Mouse (Mus musculus) MEL (cell line): Measurements from ENCODE around the gene Elof1. TPM values are rescaled to one million over a fixed set of nuclear protein-coding genes. Genes with fewer than 3 reads are reported as not detected.

Source experiments
- DNase-seq: peaks from one replicate; pipeline ENCODE4 v3.0.0; 2011; ENCODE audit warnings: low read depth, low spot score
- H3K27ac ChIP-seq: 2 replicates; pipeline ENCODE4 v1.5.1; 2012; ENCODE audit warnings: low read depth, mild to moderate bottlenecking, control low read depth, low read length, moderate library complexity; ENCODE audit not compliant: control insufficient read depth
- H3K27me3 ChIP-seq, 2 experiments: fragments of 150-350 bp in 1 of 2; sonication (generic) in 1 of 2; 2 replicates each; pipeline ENCODE4 v1.6.1; 2012; ENCODE audit warnings: low read length in 2 of 2, mild to moderate bottlenecking in 2 of 2, improper control_type of control experiment in 1 of 2, moderate library complexity in 1 of 2; ENCODE audit not compliant: insufficient read depth in 2 of 2, control insufficient read depth in 1 of 2
- H3K36me3 ChIP-seq, 2 experiments: 2 replicates each; pipeline ENCODE4 v1.6.1; 2012 to 2014; ENCODE audit warnings: low read length in 2 of 2, improper control_type of control experiment in 1 of 2, inconsistent platforms in 1 of 2, mild to moderate bottlenecking in 1 of 2; ENCODE audit not compliant: insufficient read depth in 2 of 2, control insufficient read depth in 1 of 2
- H3K4me1 ChIP-seq, 2 experiments: fragments of 150-350 bp in 1 of 2; sonication (generic) in 1 of 2; 2 replicates each; pipeline ENCODE4 v1.6.1; 2012; ENCODE audit warnings: low read length in 2 of 2, improper control_type of control experiment in 1 of 2, mild to moderate bottlenecking in 1 of 2; ENCODE audit not compliant: insufficient read depth in 2 of 2, control insufficient read depth in 1 of 2
- H3K4me3 ChIP-seq, 2 experiments: fragments of 150-350 bp in 1 of 2; sonication (generic) in 1 of 2; 2 replicates each; pipeline ENCODE4 v1.5.1; 2012; ENCODE audit warnings: low read depth in 2 of 2, low read length in 2 of 2, mild to moderate bottlenecking in 2 of 2, moderate library complexity in 2 of 2, control low read depth in 1 of 2, improper control_type of control experiment in 1 of 2; ENCODE audit not compliant: control insufficient read depth in 1 of 2, insufficient read depth in 1 of 2
- H3K79me2 ChIP-seq: 2 replicates; pipeline ENCODE4 v1.6.1; 2012; ENCODE audit warnings: mild to moderate bottlenecking, low read length, moderate library complexity; ENCODE audit not compliant: control insufficient read depth, poor library complexity, insufficient read depth
- H3K9ac ChIP-seq: 2 replicates; pipeline ENCODE4 v1.6.1; 2012; ENCODE audit warnings: low read depth, mild to moderate bottlenecking, control low read depth, low read length, moderate library complexity; ENCODE audit not compliant: control insufficient read depth, poor library complexity, severe bottlenecking
- H3K9me3 ChIP-seq: fragments of 150-350 bp; sonication (generic); replicated peaks from 2 replicates; pipeline ENCODE4 v1.6.1; 2012; ENCODE audit warnings: mild to moderate bottlenecking, low read length, improper control_type of control experiment, moderate library complexity; ENCODE audit not compliant: insufficient read depth
- BHLHE40 ChIP-seq: IDR thresholded peaks from 2 replicates; pipeline ENCODE4 v1.6.1; 2012; ENCODE audit warnings: low read depth, mild to moderate bottlenecking, inconsistent platforms, low read length, improper control_type of control experiment, borderline replicate concordance
- CHD1 ChIP-seq: IDR thresholded peaks from 2 replicates; pipeline ENCODE4 v1.6.1; 2012; ENCODE audit warnings: low read depth, mild to moderate bottlenecking, inconsistent platforms, low read length, improper control_type of control experiment
- CHD2 ChIP-seq: IDR thresholded peaks from 2 replicates; pipeline ENCODE4 v1.6.1; 2011; ENCODE audit warnings: low read length, improper control_type of control experiment
- E2F4 ChIP-seq: IDR thresholded peaks from 2 replicates; pipeline ENCODE4 v1.6.1; 2011; ENCODE audit warnings: low read depth, low read length, improper control_type of control experiment, borderline replicate concordance
- ELF1 ChIP-seq: IDR thresholded peaks from 2 replicates; pipeline ENCODE4 v1.6.1; 2014; ENCODE audit warnings: low read depth, mild to moderate bottlenecking, inconsistent platforms, low read length, improper control_type of control experiment, moderate library complexity
- EP300 ChIP-seq, 2 experiments: IDR thresholded peaks; 2 replicates each; pipeline ENCODE4 v1.6.1; 2011; ENCODE audit warnings: improper control_type of control experiment in 2 of 2, low read length in 2 of 2, low read depth in 1 of 2, mild to moderate bottlenecking in 1 of 2
- ETS1 ChIP-seq: IDR thresholded peaks from 2 replicates; pipeline ENCODE4 v1.6.1; 2012; ENCODE audit warnings: low read depth, mild to moderate bottlenecking, inconsistent platforms, low read length, improper control_type of control experiment, moderate library complexity
- GABPA ChIP-seq: IDR thresholded peaks from 2 replicates; pipeline ENCODE4 v1.6.1; 2012; ENCODE audit warnings: low read depth, mild to moderate bottlenecking, inconsistent platforms, low read length, improper control_type of control experiment, moderate library complexity
- GATA1 ChIP-seq: IDR thresholded peaks from 2 replicates; pipeline ENCODE4 v1.6.1; 2011; ENCODE audit warnings: low read depth, low read length, improper control_type of control experiment
- KAT2A ChIP-seq: conservative IDR thresholded peaks from 2 replicates; pipeline ENCODE4 v1.6.1; 2012; ENCODE audit warnings: low read depth, low read length, improper control_type of control experiment, inconsistent platforms
- MAX ChIP-seq: IDR thresholded peaks from 2 replicates; pipeline ENCODE4 v1.6.1; 2011; ENCODE audit warnings: low read length, improper control_type of control experiment
- MAZ ChIP-seq: IDR thresholded peaks from 2 replicates; pipeline ENCODE4 v1.6.1; 2012; ENCODE audit warnings: low read depth, mild to moderate bottlenecking, inconsistent platforms, low read length, improper control_type of control experiment
- MEF2A ChIP-seq: IDR thresholded peaks from 2 replicates; pipeline ENCODE4 v1.6.1; 2014; ENCODE audit warnings: low read depth, mild to moderate bottlenecking, inconsistent platforms, low read length, improper control_type of control experiment; ENCODE audit not compliant: poor library complexity, insufficient replicate concordance, severe bottlenecking; ENCODE audit errors: extremely low read depth
- MXI1 ChIP-seq: IDR thresholded peaks from 2 replicates; pipeline ENCODE4 v1.6.1; 2011; ENCODE audit warnings: mild to moderate bottlenecking, low read depth, low read length, improper control_type of control experiment
- MYB ChIP-seq: IDR thresholded peaks from 2 replicates; pipeline ENCODE4 v1.6.1; 2011; ENCODE audit warnings: mild to moderate bottlenecking, low read depth, low read length, improper control_type of control experiment
- MYC ChIP-seq: IDR thresholded peaks from 2 replicates; pipeline ENCODE4 v1.6.1; 2011; ENCODE audit warnings: low read depth, mild to moderate bottlenecking, low read length, improper control_type of control experiment, moderate library complexity
- NRF1 ChIP-seq: IDR thresholded peaks from 2 replicates; pipeline ENCODE4 v1.6.1; 2014; ENCODE audit warnings: low read depth, mild to moderate bottlenecking, inconsistent platforms, low read length, improper control_type of control experiment, moderate library complexity; ENCODE audit not compliant: poor library complexity, insufficient read depth, severe bottlenecking
- POLR2AphosphoS5 ChIP-seq: IDR thresholded peaks from 2 replicates; pipeline ENCODE4 v1.6.1; 2012; ENCODE audit warnings: low read depth, borderline replicate concordance, mild to moderate bottlenecking, inconsistent platforms, low read length, moderate library complexity, mixed read lengths
- RCOR1 ChIP-seq: IDR thresholded peaks from 2 replicates; pipeline ENCODE4 v1.6.1; 2012; ENCODE audit warnings: low read depth, mild to moderate bottlenecking, inconsistent platforms, low read length, improper control_type of control experiment
- USF2 ChIP-seq, 2 experiments: IDR thresholded peaks; 2 replicates each; pipeline ENCODE4 v1.6.1; 2011 to 2012; ENCODE audit warnings: improper control_type of control experiment in 2 of 2, low read length in 2 of 2, borderline replicate concordance in 1 of 2, inconsistent platforms in 1 of 2, low read depth in 1 of 2, mild to moderate bottlenecking in 1 of 2; ENCODE audit not compliant: insufficient read depth in 1 of 2
- ZC3H11A ChIP-seq: IDR thresholded peaks from 2 replicates; pipeline ENCODE4 v1.6.1; 2012; ENCODE audit warnings: low read depth, mild to moderate bottlenecking, inconsistent platforms, low read length, improper control_type of control experiment
- ZKSCAN1 ChIP-seq: IDR thresholded peaks from 2 replicates; pipeline ENCODE4 v1.6.1; 2012; ENCODE audit warnings: low read depth, mild to moderate bottlenecking, inconsistent platforms, low read length, improper control_type of control experiment, moderate library complexity
- ZMIZ1 ChIP-seq: IDR thresholded peaks from 2 replicates; pipeline ENCODE4 v1.6.1; 2012; ENCODE audit warnings: low read depth, mild to moderate bottlenecking, inconsistent platforms, low read length, improper control_type of control experiment, moderate library complexity
- ZNF384 ChIP-seq: IDR thresholded peaks from 2 replicates; pipeline ENCODE4 v1.6.1; 2012; ENCODE audit warnings: low read depth, mild to moderate bottlenecking, inconsistent platforms, low read length, improper control_type of control experiment
- polyA plus RNA-seq, 2 experiments: library from polyadenylated mRNA; stranded (reverse) in 1 of 2; unstranded in 1 of 2; fragments of >175 nt in 1 of 2; fragments of >200 nt in 1 of 2; gene quantifications; 2 replicates each; pipeline versions ENCODE4 v1.2.1 to v1.2.4; 2012; ENCODE audit warnings: low replicate concordance in 2 of 2, low read depth in 1 of 2; ENCODE audit not compliant: insufficient read length in 2 of 2, insufficient read depth in 1 of 2, missing spikeins in 1 of 2
- total RNA-seq: library from RNA; depleted of rRNA; stranded (reverse); fragments of 300-350 nt; gene quantifications from 2 replicates; pipeline ENCODE4 v1.2.3, GENCODE M21; 2012

Elof1 gene
- total and polyA plus RNA-seq, 3 experiments, result 421 to 505 TPM; not detected in 1

DNA sequence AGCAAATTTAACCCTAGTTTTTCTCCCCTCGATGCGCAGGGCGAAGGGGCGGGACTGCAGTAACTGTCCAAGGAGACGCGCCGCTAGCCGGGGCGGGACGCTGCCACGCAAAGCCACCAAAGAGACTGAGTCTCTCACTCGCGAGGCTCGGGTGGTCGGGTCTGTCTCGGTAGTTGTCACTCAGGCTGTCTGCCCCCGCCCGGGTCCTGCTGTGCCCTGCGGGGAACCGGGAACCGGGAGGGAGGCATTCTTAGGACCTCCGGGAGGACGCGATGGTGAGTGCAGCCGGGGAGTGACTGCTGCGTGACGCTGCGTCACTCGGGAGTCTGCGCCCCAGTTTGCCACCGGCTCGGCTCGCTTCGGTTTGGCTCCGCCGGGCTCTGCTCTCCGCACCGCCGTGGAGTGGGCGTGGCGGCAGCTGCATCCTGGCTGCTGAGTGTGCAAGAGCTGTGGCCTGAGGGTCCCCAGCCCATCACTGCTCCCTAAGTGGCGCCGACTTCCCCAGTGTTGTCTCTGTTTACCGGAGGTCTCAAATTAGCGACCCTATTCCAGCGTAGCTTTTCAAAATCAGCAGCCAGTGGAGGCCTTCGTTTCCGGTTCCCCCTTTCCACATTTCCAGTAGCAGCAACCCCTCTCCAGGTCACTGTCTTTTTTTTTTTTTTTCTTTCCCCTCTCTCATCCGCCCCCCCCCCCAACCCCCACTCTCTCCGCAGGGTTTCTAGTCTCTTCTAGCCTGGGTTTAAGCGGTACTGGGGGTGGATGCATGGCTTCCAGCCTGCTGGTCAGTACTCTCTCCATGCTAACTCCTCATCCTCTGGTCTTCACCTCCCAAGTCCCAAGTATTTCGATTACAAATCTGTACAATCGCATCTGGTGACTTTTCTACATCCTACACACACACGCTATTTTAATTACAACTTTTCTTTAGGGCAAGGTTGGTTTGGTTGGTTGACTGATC lies 48.0 kb upstream of the Elof1 start (continued):
- TF ChIP-seq MXI1 (0 out of 2 replicates have a peak, but pooled peaks have one; percentile 32), CHD2 (no peak), MAZ (0 out of 2 replicates have a peak, but pooled peaks have one; percentile 10), CHD1 (no peak), ZKSCAN1 (no peak)

DNA sequence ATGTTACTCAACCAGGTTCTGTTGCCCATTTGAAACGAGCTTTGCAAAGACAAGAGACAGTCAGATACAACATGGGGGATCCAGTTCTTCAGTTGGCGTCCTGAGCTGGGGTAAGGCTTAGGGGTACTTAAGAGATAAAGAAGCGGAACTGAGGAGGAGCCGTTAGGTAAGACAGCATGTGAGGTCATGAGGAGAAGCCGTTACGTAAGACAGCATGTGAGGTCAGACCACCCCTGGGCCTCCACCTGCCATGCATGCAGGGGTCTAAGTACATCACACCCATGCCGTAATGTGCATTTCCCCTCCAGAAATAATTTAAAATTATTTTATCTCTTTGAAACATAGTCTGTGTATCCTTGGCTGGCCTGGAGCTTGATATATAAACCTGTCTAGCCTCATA lies 45.9 kb upstream of the Elof1 start:
- no peaks in the 10 kb centered on the region for H3K27me3 ChIP-seq
- TF ChIP-seq ELF1 (no peak), ZC3H11A (no peak), KAT2A (no peak), GABPA (no peak), POLR2AphosphoS5 (no peak), NRF1 (no peak), EP300 (IDR thresholded peaks at IDR 0.05; ENCODE audit: low read depth in 1 of 2, low read length in 2 of 2) (no peak), ETS1 (no peak), MYC (no peak), ZMIZ1 (no peak), MEF2A (no peak), RCOR1 (no peak), CHD2 (no peak), ZNF384 (no peak), GATA1 (no peak), USF2 (IDR thresholded peaks at IDR 0.05; ENCODE audit: borderline replicate concordance in 1 of 2, insufficient read depth in 1 of 2, low read depth in 1 of 2, low read length in 2 of 2) (no peak), MYB (no peak), BHLHE40 (no peak), E2F4 (no peak), MAX (no peak)
- TF ChIP-seq, all 39 proteins: peak for 0
- H3K9ac ChIP-seq, result no peak overlapping the region
- H3K36me3 ChIP-seq, result no peaks in the 10 kb centered on the region
- H3K27ac ChIP-seq, result no peak overlapping the region
- peaks cover 0 to 3% of the 10 kb centered on the region in 2 experiments; a peak in 1 of 4 replicates for H3K4me1 ChIP-seq
- H3K9me3 ChIP-seq, result no peaks in the 10 kb centered on the region
- H3K4me3 ChIP-seq, result no peak overlapping the region
- DNase-seq, result no peak
- H3K79me2 ChIP-seq, result no peaks in the 10 kb centered on the region
